Mouse (Mus musculus) neural tube, embryonic 12.5 days (tissue): ENCODE results near the gene Il6ra. TPM values are rescaled to one million over a fixed set of nuclear protein-coding genes. Genes with fewer than 3 reads are reported as not detected.

Experiments used
- ATAC-seq: fragments of 200-750 bp; cut with Nextera tagmentation; 2 replicates; pipeline ENCODE4 v1.8.0; 2017; ENCODE audit warnings: low read depth, mild to moderate bottlenecking, moderate TSS enrichment, moderate library complexity; ENCODE audit not compliant: low FRiP score
- H3K27ac ChIP-seq: fragments of 300-500 bp; sonication (generic); 2 replicates; pipeline ENCODE4 v1.5.1; 2016
- H3K27me3 ChIP-seq: fragments of 300-500 bp; sonication (generic); replicated peaks from 2 replicates; pipeline ENCODE4 v1.6.1; 2016; ENCODE audit warnings: mild to moderate bottlenecking
- H3K36me3 ChIP-seq: fragments of 300-500 bp; sonication (generic); 2 replicates; pipeline ENCODE4 v1.6.1; 2016; ENCODE audit warnings: mild to moderate bottlenecking
- H3K4me1 ChIP-seq: fragments of 300-500 bp; sonication (generic); 2 replicates; pipeline ENCODE4 v1.6.1; 2016
- H3K4me2 ChIP-seq: fragments of 300-500 bp; sonication (generic); replicated peaks from 2 replicates; pipeline ENCODE4 v1.6.1; 2016; ENCODE audit warnings: mild to moderate bottlenecking
- H3K4me3 ChIP-seq: fragments of 300-500 bp; sonication (generic); 2 replicates; pipeline ENCODE4 v1.5.1; 2016
- H3K9ac ChIP-seq: fragments of 300-500 bp; sonication (generic); 2 replicates; pipeline ENCODE4 v1.6.1; 2016; ENCODE audit warnings: mild to moderate bottlenecking
- H3K9me3 ChIP-seq: fragments of 300-500 bp; sonication (generic); 2 replicates; pipeline ENCODE4 v1.6.1; 2016; ENCODE audit warnings: mild to moderate bottlenecking
- WGBS: fragments of 180-500 bp; shearing (Covaris S2); methylation state at CpG from one replicate; pipeline ENCODE4 v1.1.7; 2016; 5-methylcytosine and 5-hydroxymethylcytosine counted together
- polyA plus RNA-seq: library from polyadenylated mRNA; unstranded; fragments of >200 nt; fragmentation: Nextera tagmentation; extraction: Ambion mirVana; gene quantifications from 2 replicates; pipeline ENCODE4 v1.2.1, GENCODE M21; 2016

Gene Il6ra
- polyA plus RNA-seq, 1 experiment from 2014 or later = 0.68 TPM

- WGBS = 93% methylated on average over 9 of the region's 9 CpGs
- no peak overlapping the region for H3K27ac ChIP-seq
- H3K36me3 ChIP-seq = peaks cover 93% of the 10 kb centered on the region
- H3K27me3 ChIP-seq = no peaks in the 10 kb centered on the region
- H3K4me2 ChIP-seq = no peak overlapping the region
- H3K9ac ChIP-seq = no peak overlapping the region
- H3K9me3 ChIP-seq = no peaks in the 10 kb centered on the region
- H3K4me1 ChIP-seq = no peaks in the 10 kb centered on the region
- ATAC-seq = no peak
- H3K4me3 ChIP-seq = no peak overlapping the region
Observed at GRCm38 (mm10) chr3:89942894-89943293, 29.9 kb upstream of the Il6ra start.

- WGBS = 96% methylated on average over 3 of the region's 3 CpGs
- H3K27ac ChIP-seq = no peak overlapping the region
- H3K9me3 ChIP-seq = peaks cover 8% of the 10 kb centered on the region; the same call in 1 of the 2 replicates
- peaks cover 54% of the 10 kb centered on the region for H3K36me3 ChIP-seq
- H3K4me2 ChIP-seq = no peak overlapping the region
- no peak for ATAC-seq
- H3K9ac ChIP-seq = no peak overlapping the region
- H3K27me3 ChIP-seq = no peaks in the 10 kb centered on the region
- H3K4me1 ChIP-seq = no peaks in the 10 kb centered on the region
- no peak overlapping the region for H3K4me3 ChIP-seq
Observed at GRCm38 (mm10) chr3:89936495-89936894, 23.5 kb upstream of the Il6ra start.

GRCm38 (mm10) chr3:89932925-89933324 is 19.9 kb upstream of the Il6ra start:
- Histone ChIP-seq H3K4me1 (no peaks in the 10 kb centered on the region), H3K4me2 (no peak overlapping the region), H3K4me3 (no peak overlapping the region), H3K27me3 (no peaks in the 10 kb centered on the region), H3K36me3 (peaks cover 26% of the 10 kb centered on the region; the same call in 1 of the 2 replicates), H3K9ac (no peak overlapping the region), H3K27ac (no peak overlapping the region), H3K9me3 (peaks cover 8% of the 10 kb centered on the region; the same call in 1 of the 2 replicates)
- 94% methylated on average over 2 of the region's 2 CpGs for whole genome bisulfite sequencing
- no peak for ATAC-seq

GRCm38 (mm10) chr3:89928956-89929355 is 16.0 kb upstream of the Il6ra start:
- Histone ChIP-seq H3K4me1 (no peaks in the 10 kb centered on the region), H3K27me3 (no peaks in the 10 kb centered on the region), H3K9ac (no peak overlapping the region), H3K9me3 (peaks cover 4% of the 10 kb centered on the region; the same call in 1 of the 2 replicates), H3K4me2 (no peak overlapping the region), H3K27ac (no peak overlapping the region), H3K4me3 (no peak overlapping the region), H3K36me3 (no peaks in the 10 kb centered on the region)
- WGBS = 72% methylated on average over 4 of the region's 4 CpGs
- ATAC-seq = no peak

GRCm38 (mm10) chr3:89926440-89926839 is 13.4 kb upstream of the Il6ra start:
- no peak overlapping the region for H3K4me2 ChIP-seq
- no peak overlapping the region for H3K4me3 ChIP-seq
- H3K27ac ChIP-seq = no peak overlapping the region
- H3K27me3 ChIP-seq = no peaks in the 10 kb centered on the region
- 97% methylated on average over 1 of the region's 1 CpGs for WGBS
- no peaks in the 10 kb centered on the region for H3K4me1 ChIP-seq
- H3K36me3 ChIP-seq = no peaks in the 10 kb centered on the region
- no peak for ATAC-seq
- H3K9ac ChIP-seq = no peak overlapping the region
- no peaks in the 10 kb centered on the region for H3K9me3 ChIP-seq

DNA sequence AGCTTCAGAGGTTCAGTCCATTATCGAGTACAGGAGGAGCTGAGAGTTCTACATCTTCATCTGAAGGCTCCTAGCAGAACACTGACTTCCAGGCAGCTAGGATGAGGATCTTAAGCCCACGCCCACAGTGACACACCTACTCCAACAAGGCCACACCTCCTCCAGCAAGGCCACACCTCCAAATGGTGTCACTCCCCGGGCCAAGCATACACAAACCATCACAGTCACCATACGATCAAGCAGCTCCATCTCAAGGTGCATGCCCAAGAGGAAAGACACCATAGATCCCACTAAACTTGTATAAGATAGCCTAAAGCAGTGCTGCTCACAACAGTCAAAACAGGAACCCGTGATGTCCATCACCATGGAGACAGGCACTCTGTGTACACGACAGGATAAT is 7.7 kb upstream of the Il6ra start:
- Histone ChIP-seq H3K4me2 (no peak overlapping the region), H3K9ac (no peak overlapping the region), H3K9me3 (no peaks in the 10 kb centered on the region), H3K27ac (no peak overlapping the region), H3K4me3 (no peak overlapping the region), H3K36me3 (no peaks in the 10 kb centered on the region), H3K27me3 (no peaks in the 10 kb centered on the region), H3K4me1 (no peaks in the 10 kb centered on the region)
- no peak for ATAC-seq
- 71% methylated on average over 6 of the region's 6 CpGs for WGBS

- WGBS = 62% methylated on average over 3 of the region's 3 CpGs
- no peak overlapping the region for H3K4me3 ChIP-seq
- no peak overlapping the region for H3K9ac ChIP-seq
- no peak overlapping the region for H3K4me2 ChIP-seq
- peaks cover 12% of the 10 kb centered on the region for H3K4me1 ChIP-seq
- no peaks in the 10 kb centered on the region for H3K9me3 ChIP-seq
- H3K27ac ChIP-seq = no peak overlapping the region
- ATAC-seq = no peak
- H3K36me3 ChIP-seq = no peaks in the 10 kb centered on the region
- peaks cover 21% of the 10 kb centered on the region for H3K27me3 ChIP-seq
Observed at GRCm38 (mm10) chr3:89917408-89917807, 4.4 kb upstream of the Il6ra start.

- Histone ChIP-seq H3K27me3 (peaks cover 28% of the 10 kb centered on the region), H3K27ac (no peak overlapping the region), H3K4me1 (peaks cover 14% of the 10 kb centered on the region), H3K9me3 (no peaks in the 10 kb centered on the region), H3K4me3 (no peak overlapping the region), H3K36me3 (no peaks in the 10 kb centered on the region), H3K4me2 (no peak overlapping the region), H3K9ac (no peak overlapping the region)
- ATAC-seq = no peak
- WGBS = 100% methylated on average over 1 of the region's 1 CpGs
Observed at GRCm38 (mm10) chr3:89916622-89917021, 3.6 kb upstream of the Il6ra start.

DNA sequence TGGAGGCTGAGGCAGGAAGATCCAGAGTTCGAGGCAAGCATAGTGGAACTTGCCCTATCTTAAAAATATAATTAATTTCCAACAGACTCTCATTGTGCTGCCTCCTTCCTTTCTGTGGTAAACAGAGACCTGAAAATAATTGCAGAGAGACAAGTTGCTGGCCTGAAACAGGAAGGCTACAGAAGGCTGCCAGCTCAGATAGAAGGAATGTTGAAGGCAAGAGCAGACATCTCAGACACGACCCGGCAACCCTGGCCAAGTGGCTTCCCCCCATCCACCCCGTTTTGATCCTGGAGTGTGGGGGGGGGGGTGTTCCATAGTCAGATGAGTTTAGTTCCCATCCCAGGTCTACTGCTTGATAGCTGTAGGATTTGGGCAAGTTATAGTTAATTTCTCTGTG is 1.7 kb upstream of the Il6ra start:
- Histone ChIP-seq H3K27ac (no peak overlapping the region), H3K9me3 (no peaks in the 10 kb centered on the region), H3K4me3 (no peak overlapping the region), H3K4me2 (no peak overlapping the region), H3K36me3 (no peaks in the 10 kb centered on the region), H3K9ac (no peak overlapping the region), H3K27me3 (peaks cover 35% of the 10 kb centered on the region), H3K4me1 (peaks cover 14% of the 10 kb centered on the region)
- 80% methylated on average over 4 of the region's 4 CpGs for WGBS
- no peak for ATAC-seq

DNA sequence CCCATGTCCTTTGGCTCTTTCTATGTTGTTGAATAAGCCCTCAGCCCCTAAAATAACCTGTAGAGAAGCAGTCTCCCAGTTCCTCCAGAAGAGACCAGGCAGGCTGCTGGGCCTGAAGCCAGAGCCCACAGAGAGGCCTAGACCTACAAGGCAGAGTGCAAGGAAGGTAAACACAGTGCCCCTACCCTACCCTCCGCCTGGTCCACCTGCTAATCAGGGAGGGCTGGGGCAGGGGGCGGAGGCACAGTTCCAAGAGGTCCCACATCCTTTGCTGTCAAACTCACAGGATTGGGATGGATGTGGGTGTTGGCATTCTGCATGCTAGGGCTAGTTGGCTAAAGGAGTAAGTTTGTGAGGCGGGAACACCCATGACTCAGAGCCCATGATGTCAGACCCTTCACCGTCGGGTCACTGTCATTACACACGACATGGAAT is 871 bp downstream of the Il6ra start:
- no peak for ATAC-seq
- Histone ChIP-seq H3K36me3 (no peaks in the 10 kb centered on the region), H3K4me2 (peak overlapping the region; percentile 97), H3K4me3 (0 out of 2 replicates have a peak overlapping the region, but pooled peaks have one; percentile 47), H3K27ac (no peak overlapping the region), H3K4me1 (peaks cover 14% of the 10 kb centered on the region), H3K9me3 (no peaks in the 10 kb centered on the region), H3K9ac (no peak overlapping the region), H3K27me3 (peaks cover 35% of the 10 kb centered on the region)
- 42% methylated on average over 6 of the region's 6 CpGs for WGBS

DNA sequence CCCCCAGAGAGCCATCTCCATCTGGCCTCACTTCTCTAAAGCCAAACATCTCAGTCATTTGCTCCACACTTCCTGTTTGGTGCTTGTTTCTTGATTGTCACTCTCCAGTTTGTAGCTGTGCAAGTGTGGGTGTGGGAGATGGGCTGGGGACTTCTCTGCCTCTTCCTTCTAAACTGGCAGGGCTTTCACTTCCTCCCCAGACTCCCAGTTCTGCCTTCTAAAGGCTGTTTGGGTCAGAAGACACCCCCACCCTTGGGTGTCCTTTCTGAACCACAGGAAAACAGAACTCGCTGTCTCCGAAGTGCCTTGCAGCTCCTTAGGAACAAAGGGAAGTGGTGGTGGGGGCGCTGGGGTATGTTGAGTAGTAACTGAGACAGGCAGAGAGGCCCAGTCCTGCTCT is 1.8 kb downstream of the Il6ra start:
- H3K4me1 ChIP-seq = peaks cover 14% of the 10 kb centered on the region
- H3K9me3 ChIP-seq = no peaks in the 10 kb centered on the region
- no peak overlapping the region for H3K27ac ChIP-seq
- no peak overlapping the region for H3K4me2 ChIP-seq
- H3K36me3 ChIP-seq = no peaks in the 10 kb centered on the region
- H3K4me3 ChIP-seq = no peak overlapping the region
- ATAC-seq = no peak
- no peak overlapping the region for H3K9ac ChIP-seq
- 85% methylated on average over 3 of the region's 3 CpGs for WGBS
- H3K27me3 ChIP-seq = peaks cover 35% of the 10 kb centered on the region

DNA sequence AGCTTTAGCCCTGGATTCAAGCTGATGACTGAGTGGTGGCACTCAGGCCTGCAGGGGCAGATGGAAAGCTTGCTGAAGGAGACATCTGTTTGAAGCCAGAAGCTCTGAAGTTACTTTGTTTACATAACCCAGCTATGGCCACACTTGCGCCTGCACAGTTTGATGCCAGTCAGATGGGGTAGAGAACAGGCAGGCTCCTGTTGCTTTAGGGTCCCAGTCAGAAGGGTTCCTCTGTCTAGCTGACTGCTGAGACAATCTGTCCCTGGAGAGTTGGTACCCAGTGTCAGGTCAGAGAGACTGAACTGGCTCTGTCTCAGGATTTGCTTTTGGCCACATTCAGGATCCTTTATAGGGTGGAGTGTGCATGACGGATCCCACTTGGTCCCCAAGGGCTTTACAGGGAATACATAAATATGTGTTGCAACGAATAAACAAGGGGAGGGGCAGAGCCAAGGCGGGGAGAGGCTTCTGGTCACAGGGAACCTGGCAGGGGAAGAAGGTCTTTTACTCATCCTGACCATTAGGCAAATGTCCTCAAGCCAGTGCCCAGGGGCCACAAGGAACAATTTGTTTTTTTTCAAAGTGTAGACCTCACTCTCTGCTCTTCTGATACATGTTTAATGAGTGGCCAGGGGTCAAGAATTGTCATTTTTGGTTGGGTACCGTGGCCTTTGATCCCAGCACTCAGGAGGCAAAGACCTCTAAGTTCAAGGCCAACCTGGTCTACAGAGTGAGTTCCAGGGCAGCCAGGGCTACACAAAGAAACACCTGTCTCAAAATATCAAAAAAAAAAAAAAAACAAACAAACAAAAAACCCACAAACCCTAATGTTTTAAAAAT is 3.1 kb downstream of the Il6ra start:
- Histone ChIP-seq H3K9me3 (no peaks in the 10 kb centered on the region), H3K27me3 (peaks cover 35% of the 10 kb centered on the region), H3K27ac (no peak overlapping the region), H3K4me3 (no peak overlapping the region), H3K4me2 (no peak overlapping the region), H3K4me1 (peaks cover 14% of the 10 kb centered on the region), H3K36me3 (no peaks in the 10 kb centered on the region), H3K9ac (no peak overlapping the region)
- WGBS = 59% methylated on average over 5 of the region's 5 CpGs
- ATAC-seq = no peak

- WGBS = 89% methylated on average over 6 of the region's 6 CpGs
- H3K27me3 ChIP-seq = peaks cover 26% of the 10 kb centered on the region
- H3K36me3 ChIP-seq = no peaks in the 10 kb centered on the region
- no peak overlapping the region for H3K4me2 ChIP-seq
- peaks cover 14% of the 10 kb centered on the region for H3K4me1 ChIP-seq
- H3K4me3 ChIP-seq = no peak overlapping the region
- no peaks in the 10 kb centered on the region for H3K9me3 ChIP-seq
- no peak overlapping the region for H3K9ac ChIP-seq
- ATAC-seq = no peak
- H3K27ac ChIP-seq = no peak overlapping the region
Observed at GRCm38 (mm10) chr3:89908836-89909235, 4.2 kb downstream of the Il6ra start.
